Mouse (Mus musculus) megakaryocyte, embryonic 14.5 days (primary cell): Measurements from ENCODE around the gene Ralb.

Source experiments
- FLI1 ChIP-seq: IDR thresholded peaks from 2 replicates; pipeline ENCODE4 v1.6.1; 2012; ENCODE audit warnings: low read length, inconsistent platforms, mixed read lengths
- GATA1 ChIP-seq: IDR thresholded peaks from 3 replicates; pipeline ENCODE4 v1.6.1; 2012; ENCODE audit warnings: mixed read lengths, low read length, inconsistent platforms, borderline replicate concordance

- TF ChIP-seq FLI1, result no peak
- TF ChIP-seq GATA1, result no peak
Observed at GRCm38 (mm10) chr1:119510857-119511256, 6.3 kb upstream of the Ralb start.
